Mouse (Mus musculus): ENCODE measurements at regions not wholly inside any gene's neighbourhood (a gene's known extent, or its start where the extent isn't known, plus 50 kb on each side); places are given as distances from the start of the nearest gene placed in this dataset.

DNA sequence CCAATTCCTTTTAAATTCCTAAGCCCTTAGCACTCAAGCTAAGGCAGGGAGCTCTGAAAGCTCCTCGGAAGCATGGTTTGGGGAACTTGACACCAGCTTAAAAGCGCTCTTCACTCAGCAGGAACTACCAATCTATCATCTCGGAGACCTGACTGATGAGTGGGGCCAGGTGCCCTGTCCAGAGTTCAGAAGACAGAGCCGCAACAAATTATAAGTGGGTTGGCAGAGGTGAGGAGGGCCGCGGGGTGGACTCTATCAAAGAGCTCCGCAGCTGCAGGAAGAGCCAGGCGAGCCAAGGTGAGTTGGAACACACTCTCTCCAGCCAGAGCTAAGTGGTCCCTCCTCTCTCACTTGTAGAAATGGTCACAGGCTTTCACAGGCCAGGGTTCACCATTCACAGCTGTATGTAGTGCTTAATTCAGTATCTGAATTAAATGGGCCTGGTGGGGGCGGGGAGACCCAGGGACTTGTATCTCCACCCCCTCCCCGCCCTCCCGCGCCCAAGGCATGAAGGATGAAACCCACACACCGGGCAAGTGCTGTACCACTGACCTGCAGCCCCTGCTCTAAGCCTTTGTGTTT is 180.8 kb downstream of the Stim2 start:
- DNase-seq (ENCODE audit: low spot score), result no peak
- intact Hi-C loops (cut with DNase I), result no loop called here

GRCm38 (mm10) chr5:54180192-54180611 is 181.9 kb downstream of the Stim2 start:
- peak; percentile 60 for DNase-seq (ENCODE audit: low spot score)
- intact Hi-C loops (cut with DNase I), result no loop called here

DNA sequence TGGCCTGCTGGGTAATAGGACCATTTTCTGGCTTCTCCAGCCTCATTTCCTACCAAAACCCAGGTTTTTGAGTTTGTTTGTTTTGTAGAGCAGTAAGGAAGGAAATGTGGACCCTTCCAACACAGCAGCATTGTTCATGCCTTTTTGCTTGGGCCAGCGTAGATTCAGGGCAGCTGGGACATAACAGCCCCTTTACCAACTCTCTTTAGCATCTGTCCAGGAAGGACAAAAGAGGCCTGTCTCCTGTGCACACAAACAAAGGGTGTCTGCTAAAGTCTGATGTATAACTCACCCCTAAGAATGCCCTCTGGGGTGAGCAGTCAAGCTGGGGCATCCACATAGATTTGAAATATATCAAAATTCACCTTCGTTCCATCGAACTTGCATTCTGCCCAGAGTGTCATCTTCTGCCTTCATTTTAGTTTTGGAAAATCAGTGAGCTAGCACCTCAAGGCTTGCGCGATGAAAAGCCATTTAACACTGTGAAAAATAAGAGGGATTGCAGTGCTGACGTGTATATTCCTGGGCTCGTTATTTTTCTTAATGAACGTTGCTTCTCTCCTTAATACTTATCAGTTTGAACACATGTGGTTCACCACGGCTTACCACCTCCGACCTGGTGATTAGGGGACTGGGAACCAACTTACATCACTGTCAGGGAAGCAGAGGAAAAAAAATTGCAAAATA is 182.5 kb downstream of the Stim2 start:
- DNase-seq (ENCODE audit: low spot score), result no peak
- intact Hi-C loops (cut with DNase I), result no loop called here

GRCm38 (mm10) chr5:54181327-54181863 is 183.1 kb downstream of the Stim2 start:
- intact Hi-C loops (cut with DNase I), result no loop called here
- DNase-seq (ENCODE audit: low spot score), result no peak

- intact Hi-C loops (cut with DNase I), result no loop called here
- DNase-seq (ENCODE audit: low spot score), result no peak
Measured at GRCm38 (mm10) chr5:54182754-54183153, 184.5 kb downstream of the Stim2 start.

DNA sequence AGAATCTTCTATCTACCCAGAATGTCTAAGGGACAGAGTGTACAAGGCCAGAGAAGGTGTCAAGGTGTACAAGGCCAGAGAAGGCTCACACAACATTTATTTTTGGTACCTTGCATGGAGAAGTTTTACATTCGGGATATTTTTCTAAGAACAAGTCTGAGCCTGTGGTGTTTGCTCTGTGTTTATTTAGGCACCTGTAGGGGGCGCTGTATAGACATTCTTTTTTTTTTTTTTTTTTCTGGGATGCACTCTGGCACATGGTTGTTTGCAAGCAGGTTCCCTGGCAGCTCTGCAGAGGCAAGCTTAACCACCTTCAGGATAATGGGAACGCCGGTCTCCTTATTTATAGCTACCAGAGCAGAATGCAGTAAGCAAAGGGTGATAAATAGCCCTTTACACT is 187.4 kb downstream of the Stim2 start:
- no peak for DNase-seq (ENCODE audit: low spot score)
- intact Hi-C loops (cut with DNase I), result no loop called here

GRCm38 (mm10) chr5:54186076-54186676 is 187.9 kb downstream of the Stim2 start:
- intact Hi-C loops (cut with DNase I), result no loop called here

GRCm38 (mm10) chr5:54191688-54192087 is 193.4 kb downstream of the Stim2 start:
- intact Hi-C loops (cut with DNase I), result no loop called here
- DNase-seq (ENCODE audit: low spot score), result no peak

More at GRCm38 (mm10) chr5:54186076-54186676, 187.9 kb downstream of the Stim2 start:
- no peak for DNase-seq (ENCODE audit: low spot score)

DNA sequence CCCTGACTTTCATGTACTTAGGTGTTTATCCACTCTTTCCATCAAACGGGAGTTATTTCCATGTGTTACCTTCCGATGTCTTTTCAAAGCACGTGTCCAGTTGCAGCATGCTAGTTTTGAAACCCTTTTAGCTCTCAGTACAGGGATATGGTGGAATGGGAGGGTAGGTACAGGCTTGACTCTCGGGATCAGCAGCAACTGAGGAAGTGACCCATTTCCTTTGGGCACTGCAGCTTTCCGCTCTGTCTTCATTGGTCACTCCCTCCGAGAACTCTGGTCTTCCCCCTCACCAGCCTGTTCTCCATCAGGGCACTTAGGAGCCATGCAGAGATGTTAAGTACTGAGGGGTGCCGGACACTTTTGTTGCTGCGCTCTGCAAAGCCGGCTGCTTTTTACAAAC is 196.5 kb downstream of the Stim2 start:
- intact Hi-C loops (cut with DNase I), result no loop called here
- DNase-seq (ENCODE audit: low spot score), result no peak

DNA sequence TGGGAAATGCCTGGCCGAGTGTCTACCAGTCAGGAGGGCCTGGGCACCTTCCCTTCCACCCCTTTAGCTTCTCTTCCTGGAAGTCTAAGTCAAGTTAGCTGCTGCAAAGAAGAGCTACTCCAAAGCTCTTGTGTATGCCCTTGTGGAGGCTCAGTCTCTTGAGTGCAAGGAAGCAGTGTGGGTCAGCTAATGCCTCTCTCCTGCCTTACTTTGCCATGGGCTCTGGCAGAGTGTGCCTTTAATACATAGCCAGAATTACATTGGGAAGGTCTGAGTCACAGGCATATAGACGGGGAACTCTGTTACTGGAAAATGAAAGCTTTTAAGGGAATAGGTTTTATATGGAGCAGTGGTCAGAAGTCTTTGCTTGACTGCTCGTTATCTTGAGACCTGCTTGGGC is 201.7 kb downstream of the Stim2 start:
- intact Hi-C loops (cut with DNase I), result no loop called here
- no peak for DNase-seq (ENCODE audit: low spot score)

- intact Hi-C loops (cut with DNase I), result no loop called here
- no peak for DNase-seq (ENCODE audit: low spot score)
Measured at GRCm38 (mm10) chr5:54200587-54200986, 202.3 kb downstream of the Stim2 start.

GRCm38 (mm10) chr5:54211457-54211856 is 213.2 kb downstream of the Stim2 start:
- DNase-seq (ENCODE audit: low spot score), result no peak
- intact Hi-C loops (cut with DNase I), result no loop called here

DNA sequence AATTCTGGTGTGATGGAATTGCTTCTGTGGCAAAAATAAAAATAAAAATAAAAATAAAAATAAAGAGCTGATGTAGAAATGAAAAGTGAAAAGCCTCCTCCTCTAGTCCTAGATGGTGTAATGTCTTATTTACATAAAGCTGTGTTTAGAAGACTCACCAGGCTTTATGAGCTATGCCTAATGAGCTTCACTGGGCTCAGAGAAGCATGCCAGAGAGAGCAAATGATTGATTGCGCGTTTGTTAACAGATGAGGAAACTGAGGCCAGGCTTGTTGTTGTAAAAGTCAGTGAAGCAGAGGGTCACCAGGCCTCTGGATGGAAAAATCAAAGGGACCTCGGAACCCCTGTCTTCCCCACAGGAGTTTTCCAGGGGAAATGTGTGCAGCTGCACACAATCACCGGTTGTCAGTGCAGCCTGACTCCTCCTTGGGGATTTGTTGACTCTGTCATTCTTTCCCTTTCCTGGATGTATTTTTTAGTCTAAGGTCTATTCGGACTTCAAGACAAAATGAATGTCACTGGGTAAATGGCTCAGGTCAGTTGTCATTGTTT is 213.8 kb downstream of the Stim2 start:
- intact Hi-C loops (cut with DNase I), result no loop called here
- DNase-seq (ENCODE audit: low spot score), result no peak

DNA sequence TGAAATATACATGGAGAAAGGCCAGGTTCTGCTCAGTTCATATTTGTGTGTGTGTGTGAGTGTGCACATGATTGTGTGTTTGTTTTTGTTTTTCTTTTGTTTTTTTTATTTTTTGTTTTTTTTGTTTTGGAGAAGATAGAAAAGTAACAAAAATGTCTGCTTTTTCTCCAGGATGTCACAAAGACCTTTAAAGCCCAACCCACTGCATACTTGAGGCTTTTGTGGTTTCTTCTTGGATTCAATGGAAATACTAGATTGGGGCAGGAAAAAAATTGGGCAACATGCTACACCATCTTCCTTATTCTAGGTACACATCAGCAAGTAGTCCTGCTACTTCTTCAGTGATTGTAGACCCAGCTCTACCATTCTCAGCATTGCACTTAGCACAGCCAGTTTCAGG is 226.7 kb downstream of the Stim2 start:
- intact Hi-C loops (cut with DNase I), result no loop called here

DNA sequence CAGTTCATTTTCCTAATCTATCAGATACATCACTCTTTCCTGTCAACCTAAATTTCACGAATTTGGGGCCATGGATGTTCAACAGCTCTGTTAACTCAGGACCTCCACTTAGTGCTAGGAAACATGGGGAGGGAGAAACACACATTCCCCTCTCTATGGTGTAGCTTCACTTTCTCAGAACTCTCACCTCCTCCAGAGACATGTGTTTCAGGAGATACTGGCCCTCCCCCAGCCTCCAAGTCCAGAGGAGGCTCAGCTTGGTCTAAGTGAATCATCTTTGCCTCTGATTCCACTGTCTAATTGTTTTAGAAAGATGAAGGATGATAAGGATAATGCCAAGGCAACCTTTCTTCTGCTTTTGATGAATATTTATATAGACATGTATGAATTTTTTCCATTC is 236.3 kb downstream of the Stim2 start:
- intact Hi-C loops (cut with DNase I), result no loop called here
- no peak for DNase-seq (ENCODE audit: low spot score)

More for the DNA sequence above, 226.7 kb downstream of the Stim2 start:
- DNase-seq (ENCODE audit: low spot score), result no peak

DNA sequence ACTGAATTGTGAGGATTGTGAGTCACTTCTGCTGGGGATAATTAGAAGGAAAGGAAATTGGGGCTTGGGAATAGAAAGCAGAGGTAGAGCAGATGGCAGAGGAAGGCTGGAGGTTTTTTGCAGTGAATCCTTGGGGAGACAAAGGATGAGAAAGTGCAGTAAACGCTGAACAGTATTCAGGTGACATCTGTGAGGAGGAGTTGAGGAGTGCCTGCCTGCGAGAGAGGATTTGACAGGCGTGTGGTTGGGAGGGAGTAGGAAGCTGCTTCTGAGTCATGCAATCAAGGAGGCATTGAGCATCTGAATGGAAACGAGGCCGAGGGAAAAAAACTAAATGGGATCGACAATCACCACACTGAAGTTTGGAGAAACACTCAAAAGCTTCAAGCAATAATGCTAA is 236.9 kb downstream of the Stim2 start:
- intact Hi-C loops (cut with DNase I), result no loop called here
- no peak for DNase-seq (ENCODE audit: low spot score)

GRCm38 (mm10) chr5:54237226-54237625 is 238.9 kb downstream of the Stim2 start:
- intact Hi-C loops (cut with DNase I), result no loop called here
- DNase-seq (ENCODE audit: low spot score), result no peak

- DNase-seq (ENCODE audit: low spot score), result no peak
- intact Hi-C loops (cut with DNase I), result no loop called here
Measured at GRCm38 (mm10) chr5:54238646-54239167, 240.4 kb downstream of the Stim2 start.

DNA sequence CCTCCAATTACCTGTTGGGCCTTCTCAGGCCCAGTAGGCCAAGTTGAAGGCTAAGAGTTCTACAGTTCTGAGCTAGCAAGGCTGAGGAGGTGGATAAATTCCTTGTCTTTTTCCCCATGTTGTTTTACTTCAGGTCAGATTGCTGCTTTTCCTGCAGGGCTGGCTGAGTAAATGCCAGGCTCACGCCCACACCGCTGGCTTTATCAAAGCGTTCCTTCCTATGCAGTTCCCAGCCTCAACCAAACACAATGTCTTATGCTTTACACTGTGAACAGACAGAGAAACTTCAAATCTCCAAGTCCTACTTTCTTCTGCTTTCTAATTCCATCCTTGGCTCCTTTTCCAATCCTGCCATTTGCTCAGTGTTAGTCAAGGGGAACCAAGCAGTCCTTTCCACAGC is 241.3 kb downstream of the Stim2 start:
- DNase-seq (ENCODE audit: low spot score), result no peak
- intact Hi-C loops (cut with DNase I), result no loop called here

DNA sequence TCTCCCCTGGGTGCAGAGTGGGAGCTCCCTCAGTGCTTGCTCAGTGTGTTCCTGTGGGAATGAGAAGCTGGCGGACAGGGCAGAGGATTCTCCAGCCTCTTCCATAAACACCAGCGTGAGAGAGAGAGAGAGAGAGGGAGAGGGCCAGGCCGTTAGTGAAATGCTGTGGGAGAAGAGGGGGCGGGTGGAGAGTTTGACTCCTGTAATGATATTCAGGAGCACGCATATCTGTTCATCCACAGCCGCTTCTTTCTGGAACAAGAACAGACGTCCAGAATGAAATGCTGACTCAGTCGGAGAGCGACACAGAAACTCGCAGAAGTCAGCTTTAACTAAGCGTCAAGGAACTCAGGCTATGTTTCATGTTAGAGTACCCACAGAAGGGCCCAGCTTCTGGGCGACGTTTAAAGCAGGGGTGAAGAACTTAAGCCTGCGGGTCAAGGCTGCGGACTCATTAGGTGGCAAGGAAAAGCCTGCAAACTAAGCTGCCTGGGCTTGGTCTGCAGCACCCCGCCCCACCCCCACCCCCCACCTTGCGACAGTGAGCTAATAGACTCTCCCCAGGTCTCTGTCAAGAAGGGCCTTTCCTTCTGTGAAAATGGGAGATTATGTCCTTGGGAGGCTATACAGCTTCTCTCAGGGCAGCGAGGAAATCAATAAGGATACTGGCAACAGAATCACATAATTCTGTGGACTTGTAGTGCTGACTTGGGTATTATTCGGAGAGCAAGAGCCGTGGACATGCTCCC is 243.0 kb downstream of the Stim2 start:
- DNase-seq (ENCODE audit: low spot score), result no peak
- intact Hi-C loops (cut with DNase I), result no loop called here

Data from heart, postnatal 25 days (tissue).